Mouse (Mus musculus) kidney, postnatal 0 days (tissue): Measurements from ENCODE around the gene Gm20604. TPM values are rescaled to one million over a fixed set of nuclear protein-coding genes. Genes with fewer than 3 reads are reported as not detected.
A peak's percentile ranks its signal among the peaks of the same experiment; 100 is the strongest.

Experiments
- ATAC-seq: fragments of 200-750 bp; cut with Nextera tagmentation; replicated peaks from 2 replicates; pipeline ENCODE4 v1.8.0; 2017; ENCODE audit warnings: low read depth, moderate number of reproducible peaks, moderate TSS enrichment, moderate library complexity; ENCODE audit not compliant: low FRiP score
- DNase-seq: peaks from one replicate; pipeline ENCODE4 v3.0.0-alpha.2; 2016; ENCODE audit warnings: low spot score
- H3K27ac ChIP-seq: fragments of 300-500 bp; sonication (generic); 2 replicates; pipeline ENCODE4 v1.5.1; 2014; ENCODE audit warnings: mild to moderate bottlenecking
- H3K27me3 ChIP-seq: fragments of 300-500 bp; sonication (generic); 2 replicates; pipeline ENCODE4 v1.6.1; 2014; ENCODE audit warnings: low read length, mixed read lengths; ENCODE audit not compliant: insufficient read depth
- H3K36me3 ChIP-seq: fragments of 300-500 bp; sonication (generic); 2 replicates; pipeline ENCODE4 v1.6.1; 2014; ENCODE audit warnings: low read length, mixed read lengths; ENCODE audit not compliant: insufficient read depth
- H3K4me1 ChIP-seq: fragments of 300-500 bp; sonication (generic); replicated peaks from 2 replicates; pipeline ENCODE4 v1.6.1; 2014; ENCODE audit warnings: antibody characterized with exemption, low read length, mixed read lengths; ENCODE audit not compliant: insufficient read depth
- H3K4me2 ChIP-seq: fragments of 300-500 bp; sonication (generic); 2 replicates; pipeline ENCODE4 v1.6.1; 2014; ENCODE audit warnings: mild to moderate bottlenecking, low read length, moderate library complexity, mixed read lengths
- H3K4me3 ChIP-seq: fragments of 300-500 bp; sonication (generic); replicated peaks from 2 replicates; pipeline ENCODE4 v1.5.1; 2014; ENCODE audit warnings: low read depth, low read length
- H3K9ac ChIP-seq: fragments of 300-500 bp; sonication (generic); 2 replicates; pipeline ENCODE4 v1.6.1; 2014; ENCODE audit warnings: low read depth, low read length
- H3K9me3 ChIP-seq: fragments of 300-500 bp; sonication (generic); replicated peaks from 2 replicates; pipeline ENCODE4 v1.6.1; 2016; ENCODE audit warnings: low read length, inconsistent platforms, mixed read lengths
- CTCF ChIP-seq: IDR thresholded peaks from 2 replicates; pipeline ENCODE4 v1.5.1; 2016; ENCODE audit warnings: antibody characterized with exemption, low read depth, mild to moderate bottlenecking, moderate library complexity
- WGBS: fragments of 180-500 bp; shearing (Covaris S2); extraction: QIAGEN DNeasy Blood & Tissue Kit; methylation state at CpG from one replicate; pipeline ENCODE4 v1.1.7; 2014; 5-methylcytosine and 5-hydroxymethylcytosine counted together
- polyA plus RNA-seq: library from polyadenylated mRNA; unstranded; fragments of >200 nt; fragmentation: Nextera tagmentation; extraction: Ambion mirVana; gene quantifications from 2 replicates; pipeline ENCODE4 v1.2.1, GENCODE M21; 2015

The Gm20604 gene
- polyA plus RNA-seq, 1 experiment from 2014 or later, result 20.5 TPM

DNA sequence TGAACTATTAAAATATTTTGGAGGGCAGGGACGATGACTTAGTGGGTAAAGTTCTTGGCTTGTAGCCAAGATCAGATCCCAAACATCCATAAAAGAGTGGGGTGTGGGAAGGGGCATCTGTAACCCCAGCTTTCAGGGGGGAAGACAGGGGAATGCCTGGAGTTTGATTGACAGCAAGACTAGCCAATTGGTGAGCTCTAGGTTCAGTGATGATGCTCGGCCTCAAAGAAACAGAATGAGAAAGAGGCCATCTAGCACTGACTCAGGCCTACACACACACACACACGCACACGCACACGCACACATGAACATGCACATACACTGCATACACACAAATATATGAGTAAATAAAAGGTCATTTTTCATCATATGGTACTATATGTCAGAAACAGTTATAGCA is 48.6 kb downstream of the Gm20604 start:
- Histone ChIP-seq H3K9me3 (no peaks in the 10 kb centered on the region), H3K4me1 (no peaks in the 10 kb centered on the region), H3K9ac (no peak overlapping the region), H3K4me2 (no peak overlapping the region), H3K27ac (no peak overlapping the region), H3K4me3 (no peak overlapping the region), H3K27me3 (no peaks in the 10 kb centered on the region), H3K36me3 (no peaks in the 10 kb centered on the region)
- 83% methylated on average over 5 of the region's 5 CpGs for WGBS
- DNase-seq (no peak), ATAC-seq (no peak)
- TF ChIP-seq CTCF, result no peak

DNA sequence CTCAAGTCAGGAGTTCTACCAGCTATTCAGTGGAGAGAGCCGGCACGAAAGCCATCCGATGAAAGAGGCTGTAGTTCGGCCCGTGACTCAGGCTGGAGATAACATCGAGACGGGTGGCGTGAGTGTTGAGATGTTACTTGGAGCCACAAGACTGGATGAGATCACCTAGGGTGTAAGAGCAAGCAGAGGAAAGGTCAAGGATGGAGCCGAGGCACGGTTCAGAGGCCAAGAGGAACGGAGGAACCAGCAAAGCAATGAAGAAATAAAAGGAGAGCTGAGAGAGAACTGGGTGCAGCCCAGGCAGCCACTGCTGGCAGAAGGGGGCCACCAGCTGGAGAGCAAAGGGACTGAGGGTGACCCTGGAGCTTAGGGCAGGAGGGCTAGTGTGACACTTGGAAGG is 50.3 kb downstream of the Gm20604 start:
- Histone ChIP-seq H3K4me1 (peaks cover 6% of the 10 kb centered on the region), H3K9ac (no peak overlapping the region)

DNA sequence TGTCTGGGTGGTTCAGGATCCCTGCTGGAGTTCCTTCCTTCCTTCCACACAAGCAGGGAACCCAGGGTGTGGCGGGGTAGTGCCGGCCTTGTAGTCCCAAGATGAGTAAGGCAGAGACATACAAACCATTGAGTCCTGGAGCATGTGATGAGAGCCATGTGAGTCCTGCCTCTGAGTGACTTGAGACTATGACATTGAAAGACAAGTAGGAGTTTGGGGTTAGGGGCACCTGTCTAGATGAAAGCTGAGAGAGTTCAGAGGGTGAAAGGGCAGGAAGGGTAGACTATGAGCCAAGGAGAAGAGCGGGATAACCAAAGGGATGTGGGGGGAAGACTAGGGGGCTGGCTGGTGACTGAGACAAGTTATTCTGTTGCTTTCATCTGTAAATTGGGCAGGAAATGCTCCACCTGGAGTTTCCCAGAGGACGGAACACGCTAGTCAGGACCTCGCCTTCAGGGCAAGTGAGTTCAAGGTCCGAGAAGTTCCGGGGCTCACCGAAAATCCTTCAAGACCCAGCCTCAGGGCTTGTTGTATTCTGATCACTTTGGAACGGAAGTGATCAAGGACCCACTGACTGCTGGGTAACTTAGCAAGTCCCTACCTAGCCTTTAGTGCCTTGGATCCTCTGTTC is 51.5 kb downstream of the Gm20604 start:
- no peak for TF ChIP-seq CTCF

More for the DNA sequence above, 50.3 kb downstream of the Gm20604 start:
- Histone ChIP-seq H3K4me3 (no peak overlapping the region), H3K27me3 (no peaks in the 10 kb centered on the region), H3K27ac (no peak overlapping the region), H3K9me3 (no peaks in the 10 kb centered on the region), H3K36me3 (no peaks in the 10 kb centered on the region), H3K4me2 (0 out of 2 replicates have a peak overlapping the region, but pooled peaks have one; percentile 3)
- ATAC-seq (no peak; the same call in 1 of the 2 replicates), DNase-seq (peak; percentile 61)
- peak; percentile 61 for TF ChIP-seq CTCF
- 53% methylated on average over 11 of the region's 11 CpGs for WGBS

DNA sequence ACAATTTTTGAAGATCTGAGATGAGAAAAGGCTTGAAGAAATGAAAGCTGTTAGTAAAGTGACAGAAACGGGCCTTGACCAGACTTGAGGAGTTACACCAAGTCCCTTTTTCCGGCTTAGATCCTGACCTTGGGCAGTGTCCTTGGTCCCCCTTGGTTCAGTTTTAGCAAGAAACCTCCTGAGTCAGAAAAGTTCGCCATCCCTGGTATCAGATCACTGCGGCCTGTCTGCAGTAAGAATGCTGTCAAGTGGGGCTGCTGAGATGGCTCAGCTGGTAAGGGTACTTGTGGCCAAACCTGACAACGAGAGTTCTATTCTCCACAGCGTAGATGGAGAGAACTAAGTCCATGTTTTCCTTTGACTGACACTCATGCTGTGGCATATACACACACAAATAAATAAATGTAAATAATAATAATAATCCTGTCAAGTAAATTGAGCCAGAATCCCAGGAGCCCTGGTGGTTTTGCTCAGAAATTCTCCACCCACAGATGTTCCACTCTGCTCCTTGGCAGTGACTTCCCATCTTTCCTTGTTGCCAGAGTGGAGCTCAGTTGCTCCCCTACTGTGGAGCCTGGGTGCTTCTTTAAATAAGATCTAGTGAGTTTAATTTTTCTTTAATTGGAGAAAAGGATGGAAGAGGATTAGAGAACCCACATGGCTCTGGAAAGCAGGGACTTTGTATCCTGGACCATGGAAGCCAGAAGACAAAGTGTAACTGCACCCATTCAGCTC is 52.4 kb downstream of the Gm20604 start:
- WGBS, result 65% methylated on average over 6 of the region's 6 CpGs
- no peak for DNase-seq
- 0 out of 2 replicates have a peak overlapping the region, but pooled peaks have one; percentile 93 for H3K9ac ChIP-seq
- H3K27me3 ChIP-seq, result no peaks in the 10 kb centered on the region
- no peak for TF ChIP-seq CTCF
- H3K4me3 ChIP-seq, result no peak overlapping the region
- ATAC-seq, result no peak
- peaks cover 13% of the 10 kb centered on the region for H3K4me1 ChIP-seq
- no peak overlapping the region for H3K27ac ChIP-seq
- no peaks in the 10 kb centered on the region for H3K9me3 ChIP-seq
- peak overlapping the region; percentile 96; the same call in 1 of the 2 replicates for H3K4me2 ChIP-seq
- no peaks in the 10 kb centered on the region for H3K36me3 ChIP-seq

More for the DNA sequence above, 51.5 kb downstream of the Gm20604 start:
- DNase-seq, result no peak
- WGBS, result 80% methylated on average over 10 of the region's 10 CpGs
- Histone ChIP-seq H3K9me3 (no peaks in the 10 kb centered on the region), H3K36me3 (no peaks in the 10 kb centered on the region), H3K27me3 (no peaks in the 10 kb centered on the region), H3K4me1 (peaks cover 13% of the 10 kb centered on the region), H3K9ac (no peak overlapping the region), H3K4me2 (no peak overlapping the region), H3K27ac (no peak overlapping the region), H3K4me3 (no peak overlapping the region)
- no peak for ATAC-seq

DNA sequence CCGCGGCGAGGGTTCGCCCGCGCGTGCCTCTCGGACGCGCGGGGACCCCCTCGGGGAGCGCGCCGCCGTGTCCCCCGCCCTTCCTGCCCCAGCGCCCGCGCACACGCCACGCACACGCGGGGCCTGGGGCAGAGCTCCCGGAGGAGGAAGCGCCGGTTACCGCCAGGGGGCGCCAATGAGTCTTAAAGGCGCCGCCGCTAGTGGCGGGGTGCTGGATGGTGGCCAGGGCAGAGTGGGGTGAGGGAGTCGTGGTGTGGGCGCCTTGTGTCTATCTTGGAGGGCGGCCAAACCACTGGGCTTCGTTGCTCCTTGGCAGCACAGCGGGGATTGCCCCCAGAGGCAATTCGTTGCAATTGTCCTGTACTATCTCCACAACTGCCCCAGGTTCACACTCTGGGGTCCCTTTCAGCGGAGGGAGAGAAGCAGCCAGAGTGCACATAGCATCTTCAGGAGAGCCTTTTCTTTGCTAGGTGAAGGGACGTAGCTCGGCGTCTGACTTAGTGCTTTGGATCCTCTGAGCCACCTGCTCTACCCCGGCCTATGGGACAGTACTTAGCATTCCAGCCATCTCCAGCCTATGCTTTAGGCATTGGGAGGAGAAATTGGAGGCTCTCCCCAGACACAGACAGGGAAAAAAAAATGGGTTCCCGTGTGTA is 53.1 kb downstream of the Gm20604 start:
- H3K4me3 ChIP-seq, result peak overlapping the region; percentile 78
- 2% methylated on average over 44 of the region's 45 CpGs for WGBS
- no peaks in the 10 kb centered on the region for H3K9me3 ChIP-seq
- H3K4me1 ChIP-seq, result peaks cover 13% of the 10 kb centered on the region
- H3K9ac ChIP-seq, result peak overlapping the region; percentile 93
- H3K27ac ChIP-seq, result peak overlapping the region; percentile 95
- DNase-seq (peak; percentile 80), ATAC-seq (peak; percentile 74)
- H3K4me2 ChIP-seq, result peak overlapping the region; percentile 96
- peak; percentile 86 for TF ChIP-seq CTCF
- no peaks in the 10 kb centered on the region for H3K36me3 ChIP-seq
- no peaks in the 10 kb centered on the region for H3K27me3 ChIP-seq

DNA sequence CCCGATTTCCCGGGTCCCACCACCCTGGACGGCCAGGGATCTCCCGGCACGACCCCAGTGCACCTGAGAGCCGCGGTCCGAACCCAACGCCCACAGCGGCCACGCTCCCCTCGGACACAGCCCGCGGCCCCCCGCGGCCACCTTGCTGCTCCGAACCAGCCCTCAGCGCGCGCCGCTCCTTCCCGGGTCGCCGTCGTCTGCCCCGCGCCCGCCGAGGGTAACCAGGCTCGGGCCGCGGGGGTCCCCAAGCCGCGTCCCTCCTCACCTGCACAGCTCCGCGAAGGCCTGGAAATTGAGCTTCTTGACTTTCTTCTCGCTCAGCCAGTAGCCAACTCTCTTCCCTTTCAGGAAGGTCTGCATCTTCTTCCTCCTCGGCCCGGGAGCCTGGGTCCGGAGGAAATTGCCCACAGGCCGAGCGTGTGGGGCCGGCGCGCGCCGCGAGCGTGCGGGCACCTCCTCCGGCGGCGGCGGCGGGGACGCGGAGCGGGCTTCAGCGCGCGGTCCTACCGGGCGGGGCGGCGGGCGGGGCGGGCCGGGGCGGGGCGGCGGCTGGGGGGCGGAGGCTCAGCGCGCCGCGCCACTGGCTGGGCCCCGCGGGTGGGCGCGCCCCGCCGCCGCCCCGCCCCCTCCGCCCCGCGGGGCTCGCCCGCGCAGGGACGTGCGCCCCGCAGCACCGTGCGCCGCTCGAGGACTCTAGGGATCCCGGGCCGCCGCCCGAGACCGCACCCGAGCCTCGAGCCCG is 53.8 kb downstream of the Gm20604 start, which contains the start of gene Itpk1:
Gene Itpk1, minus strand, starts transcription at position 474 of the 742 bp plus-strand sequence.
- Histone ChIP-seq H3K9ac (peak within 1 kb of the TSS; percentile 93), H3K27me3 (no peaks in the 10 kb centered on the region), H3K4me2 (peak within 1 kb of the TSS; percentile 96), H3K27ac (peak within 1 kb of the TSS; percentile 95), H3K9me3 (no peaks in the 10 kb centered on the region), H3K4me1 (peaks cover 13% of the 10 kb centered on the region), H3K36me3 (no peaks in the 10 kb centered on the region), H3K4me3 (peak within 1 kb of the TSS; percentile 78)
- WGBS, result under 1% methylated on average over 70 of the region's 105 CpGs
- peak; percentile 90 for ATAC-seq
- DNase-seq, result peak; percentile 62
- no peak for TF ChIP-seq CTCF
